ENCODE assay signal across 8 mouse cellular contexts in the genomic region with DNA sequence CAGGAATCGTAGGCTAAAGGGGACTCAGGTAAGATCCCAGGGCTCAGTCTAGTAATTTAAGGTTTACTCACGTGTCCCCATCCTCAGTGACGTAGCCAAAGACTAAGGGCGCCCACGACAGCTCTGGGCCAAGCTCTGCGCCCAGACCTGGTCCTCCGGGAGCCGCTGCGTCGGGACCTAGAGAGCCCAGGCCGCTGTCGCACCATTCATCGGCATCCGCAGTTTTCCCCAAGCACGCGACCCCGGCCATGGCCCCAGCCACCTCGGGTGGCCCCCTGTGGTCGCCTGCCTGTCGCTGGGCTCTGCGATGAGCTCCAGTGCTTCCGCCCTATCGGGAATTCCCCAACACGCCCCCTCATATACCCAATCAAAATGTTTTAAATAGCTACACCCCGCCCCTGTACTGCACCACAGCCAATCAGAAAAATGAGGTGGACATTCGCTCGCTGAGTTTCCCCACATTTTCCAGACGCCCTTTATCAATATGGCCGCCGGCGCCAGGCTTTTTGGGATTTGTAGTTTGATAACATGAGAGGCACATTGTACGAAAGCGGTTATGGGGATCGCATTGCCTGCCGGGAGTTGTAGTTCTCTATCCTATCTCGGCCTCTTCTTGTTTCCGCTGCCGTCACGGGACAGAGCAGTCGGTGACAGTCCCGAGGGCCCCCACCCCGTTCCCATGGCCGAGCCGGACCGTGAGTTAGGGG. TPM values are rescaled to one million over a fixed set of nuclear protein-coding genes. Genes with fewer than 3 reads are reported as not detected.
A peak's percentile ranks its signal among the peaks of the same experiment; 100 is the strongest.
DNase-seq lines count a peak whose midpoint lies in the region; ATAC-seq and TF ChIP-seq lines count a peak whose summit lies in the region.

A gene (plus strand): TSS at position 563 of the 707 bp plus-strand sequence.

- peak within 1 kb of the TSS; percentile 80 for H3K9ac ChIP-seq in heart, embryonic 12.5 days
- H3K9ac ChIP-seq in kidney, postnatal 0 days (ENCODE audit: low read depth, low read length), result peak within 1 kb of the TSS; percentile 72
- peak within 1 kb of the TSS; percentile 68 for H3K9ac ChIP-seq in liver, embryonic 11.5 days (ENCODE audit: low read depth, low read length)
- peak within 1 kb of the TSS; percentile 45 for H3K9ac ChIP-seq in stomach, embryonic 14.5 days (replicated peaks; ENCODE audit: low read depth, low read length)

- H3K27ac ChIP-seq in heart, embryonic 12.5 days (ENCODE audit: poor library complexity, severe bottlenecking), result no peak within 1 kb of the TSS
- H3K27ac ChIP-seq in kidney, postnatal 0 days, result peak within 1 kb of the TSS; percentile 31; the same call in 1 of the 2 replicates
- no peak within 1 kb of the TSS for H3K27ac ChIP-seq in liver, embryonic 11.5 days (ENCODE audit: low read depth, low read length)
- H3K27ac ChIP-seq in stomach, embryonic 14.5 days (ENCODE audit: low read length), result no peak within 1 kb of the TSS

- ATAC-seq in erythroid progenitor cell, adult 5-6 weeks (replicated peaks; ENCODE audit: low FRiP score, poor library complexity, severe bottlenecking), result peak; percentile 96
- peak; percentile 98 for ATAC-seq in heart, embryonic 12.5 days (ENCODE audit: insufficient number of reproducible peaks, low FRiP score)
- peak; percentile 98 for ATAC-seq in kidney, postnatal 0 days (replicated peaks; ENCODE audit: low FRiP score, low read depth)
- peak; percentile 96 for ATAC-seq in liver, embryonic 11.5 days (replicated peaks; ENCODE audit: low FRiP score)
- ATAC-seq in stomach, embryonic 14.5 days (ENCODE audit: insufficient number of reproducible peaks, insufficient read depth, low FRiP score, low read depth), result peak; percentile 98

- TF ChIP-seq CTCF in kidney, postnatal 0 days (IDR thresholded peaks at IDR 0.05; ENCODE audit: low read depth), result no peak

- no peaks in the 10 kb centered on the region for H3K27me3 ChIP-seq in heart, embryonic 12.5 days (replicated peaks)
- no peaks in the 10 kb centered on the region for H3K27me3 ChIP-seq in kidney, postnatal 0 days (ENCODE audit: insufficient read depth, low read length)
- no peaks in the 10 kb centered on the region for H3K27me3 ChIP-seq in liver, embryonic 11.5 days (replicated peaks; ENCODE audit: control insufficient read depth, insufficient read depth, low read length)
- H3K27me3 ChIP-seq in stomach, embryonic 14.5 days (ENCODE audit: control insufficient read depth, insufficient read depth, low read length), result no peaks in the 10 kb centered on the region

- peaks cover 21% of the 10 kb centered on the region for H3K4me1 ChIP-seq in heart, embryonic 12.5 days (replicated peaks)
- peaks cover 13% of the 10 kb centered on the region; the same call in 1 of the 2 replicates for H3K4me1 ChIP-seq in kidney, postnatal 0 days (replicated peaks; ENCODE audit: insufficient read depth, low read length)
- peaks cover 34% of the 10 kb centered on the region for H3K4me1 ChIP-seq in liver, embryonic 11.5 days (replicated peaks; ENCODE audit: control insufficient read depth, insufficient read depth, low read length)
- H3K4me1 ChIP-seq in stomach, embryonic 14.5 days (ENCODE audit: control insufficient read depth, insufficient read depth, low read length), result peaks cover 14% of the 10 kb centered on the region

- H3K4me3 ChIP-seq in heart, embryonic 12.5 days, result peak within 1 kb of the TSS; percentile 79
- H3K4me3 ChIP-seq in kidney, postnatal 0 days (replicated peaks; ENCODE audit: low read depth, low read length), result peak within 1 kb of the TSS; percentile 75
- H3K4me3 ChIP-seq in liver, embryonic 11.5 days (ENCODE audit: low read depth, low read length), result peak within 1 kb of the TSS; percentile 66
- H3K4me3 ChIP-seq in stomach, embryonic 14.5 days (ENCODE audit: low read depth, low read length), result peak within 1 kb of the TSS; percentile 79

- WGBS in heart, embryonic 12.5 days, result under 1% methylated on average over 45 of the region's 45 CpGs
- WGBS in kidney, postnatal 0 days, result under 1% methylated on average over 45 of the region's 45 CpGs
- under 1% methylated on average over 45 of the region's 45 CpGs for WGBS in liver, embryonic 11.5 days
- WGBS in stomach, embryonic 14.5 days, result under 1% methylated on average over 45 of the region's 45 CpGs

- peak within 1 kb of the TSS; percentile 71 for H3K4me2 ChIP-seq in heart, embryonic 12.5 days
- H3K4me2 ChIP-seq in kidney, postnatal 0 days (ENCODE audit: low read length), result peak within 1 kb of the TSS; percentile 70
- peak within 1 kb of the TSS; percentile 87 for H3K4me2 ChIP-seq in liver, embryonic 11.5 days
- peak within 1 kb of the TSS; percentile 66 for H3K4me2 ChIP-seq in stomach, embryonic 14.5 days (replicated peaks; ENCODE audit: low read depth, low read length)

- H3K36me3 ChIP-seq in heart, embryonic 12.5 days, result peaks cover 16% of the 10 kb centered on the region
- H3K36me3 ChIP-seq in kidney, postnatal 0 days (ENCODE audit: insufficient read depth, low read length), result no peaks in the 10 kb centered on the region
- peaks cover 5% of the 10 kb centered on the region for H3K36me3 ChIP-seq in liver, embryonic 11.5 days (ENCODE audit: control insufficient read depth, insufficient read depth, low read length)
- H3K36me3 ChIP-seq in stomach, embryonic 14.5 days (ENCODE audit: control insufficient read depth, insufficient read depth, low read length), result peaks cover 3% of the 10 kb centered on the region

- peak; percentile 99 for DNase-seq in CD4-positive helper T cell, adult 2 months (ENCODE audit: low read depth, low spot score)
- DNase-seq in brain, embryonic 18.5 days (ENCODE audit: low read depth, low spot score), result peak; percentile 98
- peak; percentile 100 for DNase-seq in kidney, postnatal 0 days (ENCODE audit: low spot score)
- peak; percentile 94 for DNase-seq in liver, embryonic 11.5 days (ENCODE audit: low spot score)
- DNase-seq in naive thymus-derived CD4-positive, alpha-beta T cell, adult 2 months (ENCODE audit: low read depth), result peak; percentile 98

- no peaks in the 10 kb centered on the region for H3K9me3 ChIP-seq in heart, embryonic 12.5 days (replicated peaks)
- no peaks in the 10 kb centered on the region for H3K9me3 ChIP-seq in kidney, postnatal 0 days (replicated peaks; ENCODE audit: low read length)
- H3K9me3 ChIP-seq in liver, embryonic 11.5 days (ENCODE audit: control insufficient read depth, low read length), result no peaks in the 10 kb centered on the region
- H3K9me3 ChIP-seq in stomach, embryonic 14.5 days (ENCODE audit: control insufficient read depth, low read depth, low read length), result no peaks in the 10 kb centered on the region

RNA-seq across cellular contexts. Expression of the gene that starts here (rescaled TPM):
- 38.9 and 40.2 TPM in 2 replicates for total RNA-seq in erythroid progenitor cell, adult 5-6 weeks (2015; ENCODE audit: low replicate concordance)
- total RNA-seq in erythroid progenitor cell, adult 5-6 weeks (2017; ENCODE audit: low replicate concordance), result 3.6 and 14.5 TPM in 2 replicates
- 46.6 and 49.0 TPM in 2 replicates for polyA plus RNA-seq in heart, embryonic 12.5 days (2016; fragmentation: Nextera tagmentation; extraction: Ambion mirVana)
- polyA plus RNA-seq in kidney, postnatal 0 days (2015; fragmentation: Nextera tagmentation; extraction: Ambion mirVana), result 54.1 and 60.2 TPM in 2 replicates
- 41.0 and 41.9 TPM in 2 replicates for polyA plus RNA-seq in liver, embryonic 11.5 days (2014; fragmentation: Nextera tagmentation; extraction: Ambion mirVana)
- polyA plus RNA-seq in stomach, embryonic 14.5 days (2014; fragmentation: Nextera tagmentation; extraction: Ambion mirVana), result 64.9 and 68.8 TPM in 2 replicates
